Mouse (Mus musculus) c-Kit-positive CD71-positive TER-119-negative erythroid progenitor cells, embryonic 14.5 days (primary cell): ENCODE measurements around the gene Olfr902.
"Not testable (repeated sequence)": the region's sequence is repeated elsewhere in the genome, so short reads cannot be mapped to it uniquely, and the experiment has no call there.

Experiments used
- DNase-seq: peaks from one replicate; pipeline ENCODE4 v3.0.0-alpha.2; 2013; ENCODE audit warnings: low read depth

Gene Olfr902

GRCm38 (mm10) chr9:38447352-38447751 is at the start of gene Olfr902:
Gene Olfr902 (plus strand): TSS chr9:38447652.
- DNase-seq = no peak

- no peak for DNase-seq
Observed at GRCm38 (mm10) chr9:38401398-38401797, 46.1 kb upstream of the Olfr902 start, which contains the start of gene Olfr147. Gene Olfr147 (plus strand): TSS chr9:38401698.

- DNase-seq = not testable (repeated sequence)
Observed at GRCm38 (mm10) chr9:38407502-38407901, 40.0 kb upstream of the Olfr902 start.

GRCm38 (mm10) chr9:38413502-38413901 is 34.0 kb upstream of the Olfr902 start:
- DNase-seq = not testable (repeated sequence)

GRCm38 (mm10) chr9:38423801-38424200 is 23.7 kb upstream of the Olfr902 start:
- no peak for DNase-seq

GRCm38 (mm10) chr9:38427026-38427425 is 20.4 kb upstream of the Olfr902 start:
- no peak for DNase-seq

- DNase-seq = no peak
Observed at GRCm38 (mm10) chr9:38429155-38429554, 18.3 kb upstream of the Olfr902 start, which contains the start of gene Olfr901. Gene Olfr901 (plus strand): TSS chr9:38429455.

GRCm38 (mm10) chr9:38462844-38463243 is 15.4 kb downstream of the Olfr902 start, which contains the start of gene Olfr904:
Gene Olfr904 (plus strand): TSS chr9:38463144.
- no peak for DNase-seq

- DNase-seq = no peak
Observed at GRCm38 (mm10) chr9:38470807-38471206, 23.4 kb downstream of the Olfr902 start, which contains the start of gene Olfr905. Gene Olfr905 (plus strand): TSS chr9:38471107.

GRCm38 (mm10) chr9:38486785-38487184 is 39.3 kb downstream of the Olfr902 start, which contains the start of gene Olfr906:
Gene Olfr906 (plus strand): TSS chr9:38487085.
- no peak for DNase-seq

GRCm38 (mm10) chr9:38495501-38495900 is 48.0 kb downstream of the Olfr902 start, which contains the start of gene Olfr907:
Gene Olfr907 (plus strand): TSS chr9:38495801.
- DNase-seq = no peak
